Mouse (Mus musculus) lung, adult 2 months (tissue): ENCODE measurements around the gene Gm28374. TPM values are rescaled to one million over a fixed set of nuclear protein-coding genes. Genes with fewer than 3 reads are reported as not detected.

Source experiments
- DNase-seq: peaks from one replicate; pipeline ENCODE4 v3.0.0; 2022
- H3K4me1 ChIP-seq: fragments of 200-500 bp; 2 replicates; pipeline ENCODE4 v1.6.1; 2011; ENCODE audit warnings: low read length; ENCODE audit not compliant: control insufficient read depth, insufficient read depth
- H3K4me3 ChIP-seq: fragments of 200-500 bp; replicated peaks from 2 replicates; pipeline ENCODE3; 2011; ENCODE audit warnings: low read depth, mild to moderate bottlenecking, control low read depth, low read length; ENCODE audit errors: extremely low read depth
- CTCF ChIP-seq: fragments of 200-500 bp; IDR thresholded peaks from 2 replicates; pipeline ENCODE4 v1.5.1; 2011; ENCODE audit warnings: mild to moderate bottlenecking, low read length, control low read depth; ENCODE audit not compliant: insufficient read depth
- POLR2A ChIP-seq: fragments of 200-500 bp; IDR thresholded peaks from 2 replicates; pipeline ENCODE4 v1.6.1; 2011; ENCODE audit warnings: low read depth, mild to moderate bottlenecking, control low read depth, low read length, borderline replicate concordance; ENCODE audit errors: extremely low read depth
- WGBS: fragments of 180-500 bp; shearing (Covaris S2); methylation state at CpG from one replicate; pipeline ENCODE4 v1.1.7; 2018; 5-methylcytosine and 5-hydroxymethylcytosine counted together
- polyA plus RNA-seq: library from polyadenylated mRNA; depleted of rRNA; stranded (reverse); fragments of >200 nt; gene quantifications from 2 replicates; pipeline ENCODE4 v1.2.3, GENCODE M21; 2012

Gene Gm28374
- polyA plus RNA-seq, 1 experiment: 0.50 TPM

GRCm38 (mm10) chr19:6117986-6118676 is 36.1 kb upstream of the Gm28374 start, which contains the start of gene Sac3d1:
Gene Sac3d1 (minus strand): TSS chr19:6118650.
- peak; percentile 85 for DNase-seq
- Histone ChIP-seq H3K4me3 (peak within 1 kb of the TSS; percentile 70), H3K4me1 (no peaks in the 10 kb centered on the region)
- WGBS: under 1% methylated on average over 77 of the region's 77 CpGs
- TF ChIP-seq CTCF (no peak), POLR2A (peak; percentile 55; the same call in 1 of the 2 replicates)

GRCm38 (mm10) chr19:6117346-6117985 is 35.4 kb upstream of the Gm28374 start:
- TF ChIP-seq POLR2A (no peak), CTCF (no peak)
- Histone ChIP-seq H3K4me3 (peak overlapping the region; percentile 70), H3K4me1 (no peaks in the 10 kb centered on the region)
- WGBS: 4% methylated on average over 32 of the region's 32 CpGs
- DNase-seq: no peak

GRCm38 (mm10) chr19:6116113-6116850 is 34.2 kb upstream of the Gm28374 start:
- Histone ChIP-seq H3K4me1 (no peaks in the 10 kb centered on the region), H3K4me3 (no peak overlapping the region)
- DNase-seq: no peak
- TF ChIP-seq POLR2A: no peak
- no peak for TF ChIP-seq CTCF
- 85% methylated on average over 15 of the region's 15 CpGs for WGBS

GRCm38 (mm10) chr19:6113116-6113515 is 31.1 kb upstream of the Gm28374 start:
- DNase-seq: no peak
- Histone ChIP-seq H3K4me1 (no peaks in the 10 kb centered on the region), H3K4me3 (no peak overlapping the region)
- TF ChIP-seq CTCF (no peak), POLR2A (no peak)
- WGBS: 45% methylated on average over 6 of the region's 6 CpGs

GRCm38 (mm10) chr19:6105586-6105985 is 23.5 kb upstream of the Gm28374 start, which contains the start of gene Naaladl1:
Gene Naaladl1 (plus strand): TSS chr19:6105782.
- no peak for TF ChIP-seq CTCF
- TF ChIP-seq POLR2A: no peak
- no peak for DNase-seq
- Histone ChIP-seq H3K4me3 (no peak within 1 kb of the TSS), H3K4me1 (no peaks in the 10 kb centered on the region)
- WGBS: 87% methylated on average over 7 of the region's 7 CpGs

- Histone ChIP-seq H3K4me1 (no peaks in the 10 kb centered on the region), H3K4me3 (no peak overlapping the region)
- TF ChIP-seq POLR2A (no peak), CTCF (no peak)
- WGBS: 75% methylated on average over 4 of the region's 4 CpGs
- no peak for DNase-seq
Observed at GRCm38 (mm10) chr19:6104476-6104875, 22.4 kb upstream of the Gm28374 start.

GRCm38 (mm10) chr19:6102169-6102853 is 20.3 kb upstream of the Gm28374 start:
- H3K4me3 ChIP-seq: no peak overlapping the region
- WGBS: 76% methylated on average over 6 of the region's 6 CpGs
- no peak for DNase-seq
- no peaks in the 10 kb centered on the region for H3K4me1 ChIP-seq
- TF ChIP-seq POLR2A (no peak), CTCF (no peak)

GRCm38 (mm10) chr19:6101186-6101585 is 19.1 kb upstream of the Gm28374 start:
- Histone ChIP-seq H3K4me3 (no peak overlapping the region), H3K4me1 (no peaks in the 10 kb centered on the region)
- no peak for DNase-seq
- TF ChIP-seq CTCF (no peak), POLR2A (no peak)
- 55% methylated on average over 6 of the region's 6 CpGs for WGBS

GRCm38 (mm10) chr19:6097847-6098246 is 15.8 kb upstream of the Gm28374 start:
- no peak for TF ChIP-seq POLR2A
- no peak for TF ChIP-seq CTCF
- WGBS: 77% methylated on average over 3 of the region's 3 CpGs
- Histone ChIP-seq H3K4me3 (no peak overlapping the region), H3K4me1 (no peaks in the 10 kb centered on the region)
- no peak for DNase-seq

GRCm38 (mm10) chr19:6094119-6094518 is 12.1 kb upstream of the Gm28374 start, which contains the start of gene AC131692.1:
Gene AC131692.1 (plus strand): TSS chr19:6094419.
- no peaks in the 10 kb centered on the region for H3K4me1 ChIP-seq
- 81% methylated on average over 7 of the region's 7 CpGs for WGBS
- no peak within 1 kb of the TSS for H3K4me3 ChIP-seq
- no peak for DNase-seq
- no peak for TF ChIP-seq CTCF
- TF ChIP-seq POLR2A: no peak
